Mouse (Mus musculus) intestine, embryonic 14.5 days (tissue): ENCODE measurements at regions not wholly inside any gene's neighbourhood (a gene's known extent, or its start where the extent isn't known, plus 50 kb on each side); places are given as distances from the start of the nearest gene placed in this dataset.

Source experiments
- ATAC-seq: fragments of 200-750 bp; cut with Nextera tagmentation; replicated peaks from 2 replicates; pipeline ENCODE4 v1.8.0; 2017; ENCODE audit warnings: low read depth, moderate number of reproducible peaks, moderate TSS enrichment, moderate library complexity; ENCODE audit not compliant: low FRiP score, low TSS enrichment
- DNase-seq: peaks from one replicate; pipeline ENCODE4 v3.0.0-alpha.2; 2018; ENCODE audit warnings: low spot score
- H3K27ac ChIP-seq: fragments of 300-500 bp; sonication (generic); 2 replicates; pipeline ENCODE4 v1.5.1; 2014; ENCODE audit warnings: low read depth, mild to moderate bottlenecking, control low read depth
- H3K27me3 ChIP-seq: fragments of 300-500 bp; sonication (generic); replicated peaks from 2 replicates; pipeline ENCODE4 v1.6.1; 2014; ENCODE audit warnings: low read length, control low read depth; ENCODE audit not compliant: control insufficient read depth, insufficient read depth
- H3K36me3 ChIP-seq: fragments of 300-500 bp; sonication (generic); 2 replicates; pipeline ENCODE4 v1.6.1; 2014; ENCODE audit warnings: low read length, control low read depth; ENCODE audit not compliant: control insufficient read depth, insufficient read depth
- H3K4me1 ChIP-seq: fragments of 300-500 bp; sonication (generic); replicated peaks from 2 replicates; pipeline ENCODE4 v1.6.1; 2014; ENCODE audit warnings: low read length, control low read depth, mixed read lengths; ENCODE audit not compliant: control insufficient read depth, insufficient read depth
- H3K4me2 ChIP-seq: fragments of 300-500 bp; sonication (generic); 2 replicates; pipeline ENCODE4 v1.6.1; 2014; ENCODE audit warnings: low read length
- H3K4me3 ChIP-seq: fragments of 300-500 bp; sonication (generic); 2 replicates; pipeline ENCODE4 v1.5.1; 2014; ENCODE audit warnings: low read depth, low read length, control low read depth, mixed read lengths
- H3K9ac ChIP-seq: fragments of 300-500 bp; sonication (generic); 2 replicates; pipeline ENCODE4 v1.6.1; 2014; ENCODE audit warnings: mild to moderate bottlenecking, low read length
- H3K9me3 ChIP-seq: fragments of 300-500 bp; sonication (generic); 2 replicates; pipeline ENCODE4 v1.6.1; 2016; ENCODE audit warnings: low read length, control low read depth; ENCODE audit not compliant: control insufficient read depth
- WGBS: fragments of 180-500 bp; shearing (Covaris S2); extraction: QIAGEN DNeasy Blood & Tissue Kit; methylation state at CpG from one replicate; pipeline ENCODE4 v1.1.7; 2014; 5-methylcytosine and 5-hydroxymethylcytosine counted together

DNA sequence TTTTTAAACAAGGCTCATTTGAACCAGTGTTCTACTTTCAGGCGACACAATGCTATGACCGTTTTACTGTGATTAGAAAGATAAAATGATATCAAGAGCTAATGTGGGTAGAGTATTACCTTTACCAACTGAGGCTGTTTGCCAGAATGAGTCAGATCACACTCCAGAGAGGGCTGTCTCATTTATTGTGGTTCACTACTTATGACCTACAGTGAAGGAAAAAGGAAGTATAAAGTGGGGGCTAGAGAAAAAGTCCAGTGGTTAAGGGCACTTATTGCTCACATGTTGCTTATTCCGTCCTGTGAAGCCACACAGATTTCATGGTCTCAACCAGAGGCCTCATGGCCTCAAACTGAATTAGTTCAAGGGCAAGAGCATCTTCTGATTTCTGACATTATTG, 530.2 kb downstream of the Lmo4 start:
- WGBS, result 94% methylated on average over 3 of the region's 3 CpGs
- H3K4me3 ChIP-seq, result no peak overlapping the region
- no peaks in the 10 kb centered on the region for H3K27me3 ChIP-seq
- no peaks in the 10 kb centered on the region for H3K9me3 ChIP-seq
- no peak for DNase-seq
- ATAC-seq, result no peak
- no peaks in the 10 kb centered on the region for H3K36me3 ChIP-seq
- H3K27ac ChIP-seq, result no peak overlapping the region
- H3K4me1 ChIP-seq, result no peaks in the 10 kb centered on the region
- H3K4me2 ChIP-seq, result no peak overlapping the region
- no peak overlapping the region for H3K9ac ChIP-seq

DNA sequence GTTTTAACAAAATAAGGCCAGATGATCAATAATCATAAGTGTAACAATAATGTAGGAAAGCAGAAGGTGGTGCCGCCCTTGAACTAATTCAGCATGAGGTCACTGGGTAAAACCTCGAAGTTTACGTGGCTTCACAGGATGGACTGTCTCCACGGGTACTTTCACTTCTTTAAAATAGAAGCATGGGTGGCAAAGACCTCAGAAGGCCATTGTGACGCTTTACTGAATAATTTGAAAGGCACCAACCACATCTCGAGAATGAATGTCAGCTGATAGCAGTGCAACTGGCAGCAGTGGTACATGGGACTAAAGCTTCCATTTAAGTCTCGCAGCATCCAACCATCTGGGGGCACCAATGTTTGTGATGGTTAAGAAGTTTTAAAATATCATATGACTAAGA, 530.6 kb downstream of the Lmo4 start:
- Histone ChIP-seq H3K27ac (no peak overlapping the region), H3K9me3 (no peaks in the 10 kb centered on the region), H3K36me3 (no peaks in the 10 kb centered on the region), H3K9ac (no peak overlapping the region), H3K4me3 (no peak overlapping the region), H3K27me3 (no peaks in the 10 kb centered on the region), H3K4me1 (no peaks in the 10 kb centered on the region), H3K4me2 (no peak overlapping the region)
- ATAC-seq (no peak), DNase-seq (no peak)
- WGBS, result 92% methylated on average over 7 of the region's 7 CpGs

DNA sequence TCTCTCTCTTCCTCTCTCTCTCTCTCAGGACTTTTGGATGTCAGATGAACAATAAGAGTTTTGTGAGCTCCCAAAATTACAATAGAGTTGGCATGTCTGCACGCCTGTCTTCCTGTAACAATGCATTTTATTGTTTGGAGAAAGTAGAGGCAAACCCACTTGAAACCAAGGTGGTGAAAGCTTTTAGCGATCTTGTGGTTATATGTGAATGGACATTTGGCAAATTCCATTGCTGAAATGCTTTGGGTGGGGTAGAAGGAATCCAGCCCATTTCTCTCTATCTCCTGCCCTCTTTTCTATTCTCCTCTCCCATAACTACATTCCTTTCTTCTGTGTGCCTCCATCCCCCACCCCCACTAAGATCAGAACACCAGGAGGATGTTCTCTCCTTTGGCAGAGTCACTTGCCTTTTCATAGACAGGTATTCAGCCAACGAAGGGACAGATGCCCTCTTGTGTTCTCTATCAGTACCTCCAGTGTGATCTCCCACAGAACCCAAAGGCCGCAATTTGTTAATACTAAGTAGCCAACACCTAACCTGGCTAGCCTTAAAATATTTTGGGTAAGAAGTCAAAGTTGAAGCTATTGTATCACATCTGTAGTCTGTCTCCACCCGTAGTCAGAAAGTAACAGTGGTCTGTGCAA, 542.9 kb downstream of the Lmo4 start:
- H3K9me3 ChIP-seq, result no peaks in the 10 kb centered on the region
- no peaks in the 10 kb centered on the region for H3K4me1 ChIP-seq
- no peak overlapping the region for H3K9ac ChIP-seq
- WGBS, result 85% methylated on average over 5 of the region's 5 CpGs
- no peak overlapping the region for H3K27ac ChIP-seq
- no peak for DNase-seq
- H3K27me3 ChIP-seq, result no peaks in the 10 kb centered on the region
- ATAC-seq, result no peak
- no peak overlapping the region for H3K4me3 ChIP-seq
- H3K36me3 ChIP-seq, result no peaks in the 10 kb centered on the region
- no peak overlapping the region for H3K4me2 ChIP-seq

DNA sequence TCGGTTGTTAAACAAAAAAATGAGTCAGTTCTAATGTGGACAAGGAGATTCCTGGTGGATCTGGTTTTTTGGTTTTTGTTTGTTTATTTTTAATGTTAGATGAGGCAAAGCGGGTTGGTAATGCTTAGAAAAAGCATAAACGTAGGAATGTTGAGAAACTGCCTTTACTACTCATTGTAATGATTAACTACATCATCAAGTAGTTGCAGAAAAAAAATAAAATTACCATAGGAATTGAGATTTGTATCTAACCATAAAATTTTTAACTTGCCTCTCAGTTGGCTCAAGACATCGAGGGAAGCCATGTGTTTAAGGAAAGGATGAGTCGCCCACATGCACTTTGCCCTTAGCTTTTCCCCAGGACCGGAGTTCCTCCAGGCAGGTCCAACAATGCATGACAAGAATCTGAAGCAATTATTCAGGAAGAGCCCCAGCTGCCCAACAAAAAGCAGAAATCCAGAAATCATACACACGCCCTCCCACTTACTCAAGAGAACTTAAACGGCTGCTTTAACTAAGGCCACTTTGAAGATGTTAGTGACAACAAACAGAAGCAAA, 545.5 kb downstream of the Lmo4 start:
- DNase-seq (no peak), ATAC-seq (no peak)
- Histone ChIP-seq H3K4me3 (no peak overlapping the region), H3K27ac (no peak overlapping the region), H3K9ac (no peak overlapping the region), H3K4me2 (no peak overlapping the region), H3K4me1 (no peaks in the 10 kb centered on the region), H3K9me3 (no peaks in the 10 kb centered on the region), H3K27me3 (no peaks in the 10 kb centered on the region), H3K36me3 (no peaks in the 10 kb centered on the region)
- 37% methylated on average over 8 of the region's 8 CpGs for WGBS

DNA sequence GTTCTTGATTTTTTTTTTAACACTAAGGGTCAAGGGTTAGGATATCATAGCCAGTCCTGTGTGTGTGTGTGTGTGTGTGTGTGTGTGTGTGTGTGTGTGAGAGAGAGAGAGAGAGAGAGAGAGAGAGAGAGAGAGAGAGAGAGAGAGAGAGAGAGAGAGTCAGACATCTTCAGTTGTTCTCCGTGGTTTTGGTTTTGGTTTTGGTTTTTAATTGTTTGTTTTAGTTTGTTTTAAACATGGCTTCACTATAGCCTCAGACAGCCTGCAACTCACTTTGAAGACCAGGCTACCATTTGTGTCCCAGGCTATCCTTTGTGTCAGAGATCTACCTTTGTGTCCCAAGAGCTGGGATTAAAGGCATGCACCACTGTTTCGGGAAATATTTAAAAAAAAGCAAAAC, 557.8 kb downstream of the Lmo4 start:
- H3K9ac ChIP-seq, result no peak overlapping the region
- no peaks in the 10 kb centered on the region for H3K9me3 ChIP-seq
- H3K4me2 ChIP-seq, result no peak overlapping the region
- H3K27ac ChIP-seq, result no peak overlapping the region
- no peaks in the 10 kb centered on the region for H3K36me3 ChIP-seq
- H3K4me1 ChIP-seq, result no peaks in the 10 kb centered on the region
- H3K4me3 ChIP-seq, result no peak overlapping the region
- ATAC-seq (no peak), DNase-seq (no peak)
- no peaks in the 10 kb centered on the region for H3K27me3 ChIP-seq
- 79% methylated on average over 2 of the region's 2 CpGs for WGBS

DNA sequence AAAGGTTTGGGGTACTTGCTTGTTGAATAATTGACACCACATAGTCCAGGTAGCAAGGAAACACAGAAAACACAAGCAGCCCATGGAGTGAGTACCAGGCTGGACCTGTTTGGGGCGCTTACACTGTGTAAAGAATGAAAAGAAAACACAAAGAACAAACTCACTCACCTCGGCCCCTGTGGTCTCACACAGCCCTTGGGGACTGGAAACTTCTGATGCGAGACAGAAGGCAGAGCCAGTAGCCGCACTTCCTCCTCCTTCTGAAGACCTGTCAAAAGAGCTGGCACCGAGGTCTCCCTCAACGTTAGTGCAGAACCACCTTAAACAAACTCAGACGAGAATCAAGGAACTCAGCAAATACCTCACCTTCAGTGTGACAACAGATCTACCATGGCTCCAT, 558.2 kb downstream of the Lmo4 start:
- no peaks in the 10 kb centered on the region for H3K4me1 ChIP-seq
- no peak overlapping the region for H3K4me2 ChIP-seq
- no peaks in the 10 kb centered on the region for H3K36me3 ChIP-seq
- no peak overlapping the region for H3K9ac ChIP-seq
- no peak overlapping the region for H3K4me3 ChIP-seq
- H3K27me3 ChIP-seq, result no peaks in the 10 kb centered on the region
- ATAC-seq, result no peak
- no peak for DNase-seq
- no peaks in the 10 kb centered on the region for H3K9me3 ChIP-seq
- H3K27ac ChIP-seq, result no peak overlapping the region
- WGBS, result 54% methylated on average over 7 of the region's 7 CpGs

DNA sequence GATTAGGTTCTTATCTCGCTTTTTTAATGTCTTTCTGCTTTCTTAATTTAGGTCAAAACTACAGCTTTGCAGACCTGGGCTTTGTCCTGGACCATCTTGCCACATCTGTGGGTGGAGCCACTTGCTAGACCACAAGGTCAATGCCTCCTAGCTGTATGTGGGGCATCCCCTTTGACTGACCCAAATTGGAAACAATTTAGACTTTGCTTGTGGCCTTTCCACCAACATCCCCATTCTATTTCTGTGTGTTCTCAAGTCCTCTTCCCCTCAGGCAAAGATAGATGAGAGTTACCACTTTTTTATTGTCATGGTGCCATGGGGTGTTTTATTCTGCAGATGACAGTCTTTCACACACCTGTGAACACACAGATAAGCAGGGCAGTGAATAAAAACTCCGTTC, 572.0 kb downstream of the Lmo4 start:
- Histone ChIP-seq H3K27ac (no peak overlapping the region), H3K4me3 (no peak overlapping the region), H3K36me3 (no peaks in the 10 kb centered on the region), H3K4me2 (no peak overlapping the region), H3K27me3 (no peaks in the 10 kb centered on the region), H3K9ac (no peak overlapping the region), H3K4me1 (0 out of 2 replicates have a peak, but pooled peaks cover 6% of the 10 kb centered on the region), H3K9me3 (no peaks in the 10 kb centered on the region)
- ATAC-seq (no peak), DNase-seq (no peak)
- 62% methylated on average over 2 of the region's 2 CpGs for WGBS

DNA sequence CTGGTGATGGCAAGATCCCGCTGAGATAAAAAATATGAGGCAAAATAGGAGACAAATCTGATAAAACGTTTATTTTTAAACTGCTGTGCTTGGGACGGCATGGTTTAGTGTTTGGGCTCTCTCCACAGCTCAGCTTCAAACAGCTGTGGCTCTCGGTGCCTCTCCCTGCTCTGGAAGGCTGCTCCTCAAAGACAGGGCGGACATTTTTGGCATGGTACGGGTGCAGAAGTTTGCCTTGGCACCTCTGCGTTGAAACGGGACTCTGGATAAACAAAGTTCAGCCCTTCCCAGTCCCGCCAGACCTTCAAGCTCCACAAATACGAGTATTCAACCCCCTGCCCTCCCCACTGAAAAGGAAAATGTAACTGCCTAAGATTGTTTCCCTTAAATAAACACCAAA, 573.8 kb downstream of the Lmo4 start:
- no peaks in the 10 kb centered on the region for H3K27me3 ChIP-seq
- H3K4me2 ChIP-seq, result no peak overlapping the region
- H3K9ac ChIP-seq, result no peak overlapping the region
- no peaks in the 10 kb centered on the region for H3K36me3 ChIP-seq
- H3K27ac ChIP-seq, result no peak overlapping the region
- no peak for ATAC-seq
- H3K9me3 ChIP-seq, result no peaks in the 10 kb centered on the region
- H3K4me1 ChIP-seq, result 0 out of 2 replicates have a peak, but pooled peaks cover 6% of the 10 kb centered on the region
- WGBS, result 45% methylated on average over 10 of the region's 10 CpGs
- no peak for DNase-seq
- no peak overlapping the region for H3K4me3 ChIP-seq

DNA sequence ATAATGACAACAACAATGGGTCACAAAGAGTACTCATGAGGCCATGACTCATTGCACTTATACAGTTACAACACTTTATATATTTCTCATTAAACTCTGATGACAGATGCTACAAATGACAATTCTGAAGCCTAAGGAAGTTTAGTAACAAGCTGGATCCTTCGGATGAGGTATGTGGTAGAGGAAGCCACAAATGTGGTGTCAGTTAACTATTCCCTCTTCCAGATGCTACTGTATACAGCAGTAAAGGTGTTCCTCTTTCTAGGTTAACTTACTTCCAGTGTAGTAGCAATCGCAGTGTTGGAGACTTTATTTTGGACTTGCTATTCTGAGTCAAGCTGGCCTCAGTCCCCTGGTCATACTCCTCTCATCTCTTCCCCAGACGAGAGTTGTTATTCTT, 580.1 kb downstream of the Lmo4 start:
- Histone ChIP-seq H3K4me2 (no peak overlapping the region), H3K27me3 (no peaks in the 10 kb centered on the region), H3K27ac (no peak overlapping the region), H3K36me3 (no peaks in the 10 kb centered on the region), H3K9me3 (no peaks in the 10 kb centered on the region), H3K9ac (no peak overlapping the region), H3K4me3 (no peak overlapping the region), H3K4me1 (peaks cover 9% of the 10 kb centered on the region; the same call in 1 of the 2 replicates)
- DNase-seq (no peak), ATAC-seq (no peak)
- WGBS, result 75% methylated on average over 3 of the region's 3 CpGs
